26 mouse cellular contexts compared by ENCODE assay signal in the genomic region with DNA sequence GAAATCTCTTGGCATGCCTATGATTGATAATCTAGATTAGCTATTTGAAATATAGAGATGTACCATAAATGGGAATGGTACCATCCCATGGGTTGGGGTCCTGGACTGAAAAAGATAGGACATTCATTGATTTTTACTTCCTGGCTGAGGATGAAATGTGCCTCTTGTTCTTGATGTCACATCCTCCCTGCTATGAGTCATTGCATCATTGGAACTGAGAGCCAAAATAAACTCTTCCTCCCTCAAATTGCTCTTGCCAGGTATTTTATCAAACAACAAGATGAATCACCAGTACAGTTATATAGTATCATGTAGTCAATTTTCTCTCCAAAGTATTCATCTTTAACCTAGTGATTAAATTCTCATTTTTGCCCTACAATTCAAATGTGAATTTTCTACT. TPM values are rescaled to one million over a fixed set of nuclear protein-coding genes. Genes with fewer than 3 reads are reported as not detected.
DNase-seq lines count a peak whose midpoint lies in the region; ATAC-seq and TF ChIP-seq lines count a peak whose summit lies in the region.
"Had no signal": no experiment of that assay in that cellular context is flagged by ENCODE, and none has a peak within 500 bp of the region (broad histone marks: within the 10 kb centered on the region; RNA-seq: fewer than 3 reads in every experiment).

No protein-coding gene starts in this region.

- no peaks in the 10 kb centered on the region for H3K27me3 ChIP-seq in liver, adult 2 months (ENCODE audit: control insufficient read depth, insufficient read depth, low read length)
- H3K27me3 ChIP-seq in liver, embryonic 11.5 days (replicated peaks; ENCODE audit: control insufficient read depth, insufficient read depth, low read length) = no peaks in the 10 kb centered on the region
- H3K27me3 ChIP-seq in C2C12 (ENCODE audit: control insufficient read depth, insufficient read depth, insufficient read length) = no peaks in the 10 kb centered on the region
- H3K27me3 ChIP-seq in hindbrain, embryonic 10.5 days (ENCODE audit: insufficient read depth, poor library complexity, severe bottlenecking) = no peaks in the 10 kb centered on the region
- H3K27me3 ChIP-seq: CH12.LX, Patski had no signal

- H3K4me3 ChIP-seq in liver, adult 2 months (ENCODE audit: insufficient read depth, low read depth, low read length) = no peak overlapping the region
- no peak overlapping the region for H3K4me3 ChIP-seq in liver, embryonic 11.5 days (ENCODE audit: low read depth, low read length)
- no peak overlapping the region for H3K4me3 ChIP-seq in C2C12 (ENCODE audit: insufficient read depth, poor library complexity, severe bottlenecking)
- no peak overlapping the region for H3K4me3 ChIP-seq in hindbrain, embryonic 10.5 days

- H3K4me2 ChIP-seq in liver, embryonic 11.5 days = no peak overlapping the region

- TF ChIP-seq POLR2A in liver, adult 2 months (IDR thresholded peaks at IDR 0.05; ENCODE audit: extremely low read depth, insufficient read depth, low read length) = no peak

- no peak overlapping the region for H3K9ac ChIP-seq in liver, adult 2 months (ENCODE audit: low read depth, low read length)
- no peak overlapping the region for H3K9ac ChIP-seq in liver, embryonic 11.5 days (ENCODE audit: low read depth, low read length)

- ATAC-seq in liver, embryonic 11.5 days (replicated peaks; ENCODE audit: low FRiP score) = no peak
- ATAC-seq: activated CD4-positive, CD25-positive, alpha-beta regulatory T cell, adult 4 months; CD4-positive, CD25-positive, alpha-beta regulatory T cell, adult 4 months; Patski had no signal

- H3K9me3 ChIP-seq in liver, embryonic 11.5 days (ENCODE audit: control insufficient read depth, low read length) = no peaks in the 10 kb centered on the region
- no peaks in the 10 kb centered on the region for H3K9me3 ChIP-seq in hindbrain, embryonic 10.5 days
- H3K9me3 ChIP-seq: G1E had no signal

- H3ac ChIP-seq in C2C12 (ENCODE audit: control insufficient read depth, insufficient read length, low read depth) = no peak overlapping the region

- peak; percentile 47 for DNase-seq in liver, adult 2 months (ENCODE audit: extremely low read depth, low read depth, low spot score)
- DNase-seq in liver, embryonic 11.5 days (ENCODE audit: low spot score) = no peak
- DNase-seq in 3T3-L1 (ENCODE audit: low read depth, low spot score) = peak; percentile 65
- peak; percentile 30 for DNase-seq in NIH3T3 (ENCODE audit: low read depth)
- DNase-seq in kidney, adult 11 months = no peak
- no peak for DNase-seq in hindbrain, embryonic 10.5 days (ENCODE audit: low spot score)
- no peak for DNase-seq in urinary bladder, adult 2 months (ENCODE audit: low spot score)
- DNase-seq: adrenal gland, adult 2 months; adrenal gland, adult 8-10 months; adrenal gland, postnatal 10 days; adrenal gland, postnatal 14 days; adrenal gland, postnatal 25 days; adrenal gland, postnatal 36 days; B cell, adult 2 months; cerebellum, adult 11 months; cerebellum, adult 11-12 months; cerebellum, adult 18-20 months; cerebellum, adult 2 months; cerebellum, adult 8-10 months had no signal

- no peaks in the 10 kb centered on the region for H3K4me1 ChIP-seq in liver, adult 2 months (ENCODE audit: control insufficient read depth, insufficient read depth, low read length)
- H3K4me1 ChIP-seq in liver, embryonic 11.5 days (replicated peaks; ENCODE audit: control insufficient read depth, insufficient read depth, low read length) = no peaks in the 10 kb centered on the region
- no peaks in the 10 kb centered on the region for H3K4me1 ChIP-seq in hindbrain, embryonic 10.5 days (replicated peaks)

- TF ChIP-seq CTCF in liver, adult 2 months (IDR thresholded peaks at IDR 0.05; ENCODE audit: low read depth, low read length) = no peak
- no peak for TF ChIP-seq CTCF in C2C12 (IDR thresholded peaks at IDR 0.05; ENCODE audit: control insufficient read depth, insufficient read depth, insufficient read length)

- no peaks in the 10 kb centered on the region for H3K79me3 ChIP-seq in C2C12 (ENCODE audit: low read depth)

- H3K27ac ChIP-seq in liver, adult 2 months (replicated peaks; ENCODE audit: insufficient read depth, low read depth, low read length) = no peak overlapping the region
- no peak overlapping the region for H3K27ac ChIP-seq in liver, embryonic 11.5 days (ENCODE audit: low read depth, low read length)
- no peak overlapping the region for H3K27ac ChIP-seq in hindbrain, embryonic 10.5 days

- H3K79me2 ChIP-seq in liver, adult 2 months (ENCODE audit: control insufficient read depth, insufficient read depth, low read length) = no peaks in the 10 kb centered on the region
- no peaks in the 10 kb centered on the region for H3K79me2 ChIP-seq in C2C12 (ENCODE audit: control insufficient read depth, insufficient read depth)

- H3K36me3 ChIP-seq in liver, adult 2 months (ENCODE audit: control insufficient read depth, insufficient read depth, low read length) = no peaks in the 10 kb centered on the region
- no peaks in the 10 kb centered on the region for H3K36me3 ChIP-seq in liver, embryonic 11.5 days (ENCODE audit: control insufficient read depth, insufficient read depth, low read length)
- no peaks in the 10 kb centered on the region for H3K36me3 ChIP-seq in C2C12 (ENCODE audit: control insufficient read depth, insufficient read depth)
- no peaks in the 10 kb centered on the region for H3K36me3 ChIP-seq in hindbrain, embryonic 10.5 days
- H3K36me3 ChIP-seq: G1E had no signal

TF ChIP-seq in C2C12, 6 proteins besides CTCF, POLR2A, EP300 and RAD21:
- TF ChIP-seq CEBPB (IDR thresholded peaks at IDR 0.05; ENCODE audit: low read depth) = peak; percentile 62
- no peak for TF ChIP-seq MYOD1 (IDR thresholded peaks at IDR 0.05; ENCODE audit: control insufficient read depth, insufficient read length, low read depth)

RNA-seq across cellular contexts. Expression of gene Osr1, which starts 28.3 kb away (rescaled TPM):
- total RNA-seq in liver, adult 2 months (2014; rRNA removed) = not detected in 2 replicates
- not detected in 2 replicates for polyA plus RNA-seq in liver, adult 2 months (2012; rRNA removed)
- polyA plus RNA-seq in liver, embryonic 11.5 days (2014; fragmentation: Nextera tagmentation; extraction: Ambion mirVana) = 9.3 and 10.6 TPM in 2 replicates
- polyA plus RNA-seq in C2C12 (2012; fragmentation: generic; extraction: Trizol) = 2.2 TPM
- 5.1 and 7.8 TPM in 2 replicates for polyA plus RNA-seq in hindbrain, embryonic 10.5 days (2016; fragmentation: Nextera tagmentation; extraction: Ambion mirVana)
- 59.8 and 99.7 TPM in 2 replicates for polyA plus RNA-seq in urinary bladder, adult 2 months (2012; rRNA removed)
- total RNA-seq: CH12.LX, G1E, MEL had no signal
- polyA plus RNA-seq: activated CD4-positive, CD25-positive, alpha-beta regulatory T cell, adult 4 months; CD4-positive, CD25-positive, alpha-beta regulatory T cell, adult 4 months; G1E had no signal

Comparison
In these comparisons a context has a peak if more than half of its experiments do, and no peak if none do; other contexts are left out.
1. DNase-seq: peak in liver, adult 2 months (single experiment), 3T3-L1 (single experiment) and NIH3T3 (single experiment); none in liver, embryonic 11.5 days (single experiment), kidney, adult 11 months (single experiment), hindbrain, embryonic 10.5 days (single experiment) and urinary bladder, adult 2 months (single experiment).